Mouse (Mus musculus) forebrain, embryonic 10.5 days (tissue): ENCODE measurements around the gene Itsn2. TPM values are rescaled to one million over a fixed set of nuclear protein-coding genes. Genes with fewer than 3 reads are reported as not detected.
"Not testable (repeated sequence)": the region's sequence is repeated elsewhere in the genome, so short reads cannot be mapped to it uniquely, and the experiment has no call there.

ENCODE experiments used
- DNase-seq: peaks from one replicate; pipeline ENCODE4 v3.0.0-alpha.2; 2017; ENCODE audit warnings: low spot score; ENCODE audit errors: extremely low spot score
- H3K27ac ChIP-seq: fragments of 300-500 bp; sonication (generic); 2 replicates; pipeline ENCODE4 v1.5.1; 2016; ENCODE audit warnings: mild to moderate bottlenecking
- H3K27me3 ChIP-seq: fragments of 300-500 bp; sonication (generic); 2 replicates; pipeline ENCODE4 v1.6.1; 2016; ENCODE audit warnings: mild to moderate bottlenecking; ENCODE audit not compliant: poor library complexity, severe bottlenecking
- H3K36me3 ChIP-seq: fragments of 300-500 bp; sonication (generic); replicated peaks from 2 replicates; pipeline ENCODE4 v1.6.1; 2016; ENCODE audit warnings: mild to moderate bottlenecking, moderate library complexity
- H3K4me1 ChIP-seq: fragments of 300-500 bp; sonication (generic); 2 replicates; pipeline ENCODE4 v1.6.1; 2016
- H3K4me3 ChIP-seq: fragments of 300-500 bp; sonication (generic); 2 replicates; pipeline ENCODE4 v1.5.1; 2016; ENCODE audit warnings: mild to moderate bottlenecking, moderate library complexity
- H3K9me3 ChIP-seq: fragments of 300-500 bp; sonication (generic); 2 replicates; pipeline ENCODE4 v1.6.1; 2016; ENCODE audit warnings: mild to moderate bottlenecking, moderate library complexity
- WGBS: fragments of 180-500 bp; shearing (Covaris S2); methylation state at CpG from one replicate; pipeline ENCODE4 v1.1.7; 2016; 5-methylcytosine and 5-hydroxymethylcytosine counted together
- polyA plus RNA-seq: library from polyadenylated mRNA; unstranded; fragments of >200 nt; fragmentation: Nextera tagmentation; extraction: Ambion mirVana; gene quantifications from 2 replicates; pipeline ENCODE4 v1.2.1, GENCODE M21; 2016

Itsn2 gene
- 13.8 and 14.5 TPM in 2 replicates for polyA plus RNA-seq

DNA sequence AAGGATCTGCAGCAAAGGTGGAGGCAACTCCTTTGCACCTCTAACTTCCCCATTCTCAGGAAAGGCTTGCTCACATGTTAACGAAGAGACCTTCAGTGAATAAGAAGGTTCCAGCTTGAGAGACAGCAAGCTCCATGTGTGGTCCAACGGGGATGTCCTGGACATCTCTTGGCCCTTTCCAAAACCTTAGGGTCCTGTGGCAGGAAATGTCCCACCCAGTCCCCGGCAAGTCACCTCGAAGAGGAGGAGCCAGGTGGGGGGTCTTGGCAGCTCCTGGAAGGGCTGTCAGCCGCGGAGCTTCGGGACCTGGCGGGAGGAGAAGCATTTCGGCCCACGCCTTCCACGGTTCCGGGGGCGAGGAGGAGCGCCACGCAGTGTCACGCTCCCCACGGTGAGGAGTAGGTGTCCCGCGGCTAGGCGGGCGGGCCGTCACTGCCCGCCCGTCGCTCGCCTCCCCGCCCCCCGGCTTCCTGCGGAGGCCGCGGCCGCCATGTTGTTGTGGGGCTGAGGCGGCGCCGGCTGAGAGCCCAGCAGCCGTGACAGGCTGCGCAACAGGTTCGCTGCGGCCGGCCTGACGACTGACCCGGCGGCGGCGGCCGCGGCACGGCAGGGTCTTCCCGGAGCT lies at the start of gene Itsn2, which contains the start of gene Gm3625:
Gene Itsn2 (plus strand): TSS at position 98 of the 625 bp plus-strand sequence.
Gene Gm3625 (minus strand): TSS at position 387 of the 625 bp plus-strand sequence.
- H3K27me3 ChIP-seq, result peaks cover 30% of the 10 kb centered on the region
- peak; percentile 67 for DNase-seq
- H3K9me3 ChIP-seq, result no peaks in the 10 kb centered on the region
- no peaks in the 10 kb centered on the region for H3K36me3 ChIP-seq
- peaks cover 15% of the 10 kb centered on the region for H3K4me1 ChIP-seq
- H3K27ac ChIP-seq, result peak within 1 kb of the TSS; percentile 90
- H3K4me3 ChIP-seq, result peak within 1 kb of the TSS; percentile 84
- under 1% methylated on average over 49 of the region's 49 CpGs for WGBS

DNA sequence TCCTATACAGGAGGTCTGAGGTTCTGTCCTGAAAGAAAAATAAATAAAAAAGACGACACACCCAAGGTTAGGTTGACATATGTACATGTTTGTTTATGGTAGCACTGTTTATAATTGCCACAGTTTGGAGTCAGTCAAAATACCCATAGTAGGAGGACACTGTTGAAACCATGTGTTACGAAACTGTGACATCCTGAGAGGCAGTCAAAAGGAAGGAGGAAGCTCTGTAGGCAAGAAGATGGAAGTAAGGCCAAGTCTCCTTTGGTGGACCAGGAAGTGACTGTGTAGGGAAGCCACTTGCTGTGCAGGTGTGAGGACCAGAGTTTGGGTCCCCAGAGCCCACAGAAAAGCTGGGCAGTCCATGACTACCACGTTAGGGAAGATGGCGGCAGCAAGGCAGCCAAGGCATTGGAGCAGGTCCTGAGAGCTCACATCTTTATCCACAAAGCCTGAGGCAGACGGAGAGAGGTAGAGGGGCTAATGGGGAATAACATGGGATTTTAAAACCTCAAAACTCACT lies 48.0 kb upstream of the Itsn2 start:
- H3K9me3 ChIP-seq, result no peaks in the 10 kb centered on the region
- H3K36me3 ChIP-seq, result no peaks in the 10 kb centered on the region
- peaks cover 7% of the 10 kb centered on the region; the same call in 1 of the 2 replicates for H3K4me1 ChIP-seq
- no peak overlapping the region for H3K4me3 ChIP-seq
- WGBS, result 91% methylated on average over 5 of the region's 5 CpGs
- no peak for DNase-seq
- no peak overlapping the region for H3K27ac ChIP-seq
- no peaks in the 10 kb centered on the region for H3K27me3 ChIP-seq

DNA sequence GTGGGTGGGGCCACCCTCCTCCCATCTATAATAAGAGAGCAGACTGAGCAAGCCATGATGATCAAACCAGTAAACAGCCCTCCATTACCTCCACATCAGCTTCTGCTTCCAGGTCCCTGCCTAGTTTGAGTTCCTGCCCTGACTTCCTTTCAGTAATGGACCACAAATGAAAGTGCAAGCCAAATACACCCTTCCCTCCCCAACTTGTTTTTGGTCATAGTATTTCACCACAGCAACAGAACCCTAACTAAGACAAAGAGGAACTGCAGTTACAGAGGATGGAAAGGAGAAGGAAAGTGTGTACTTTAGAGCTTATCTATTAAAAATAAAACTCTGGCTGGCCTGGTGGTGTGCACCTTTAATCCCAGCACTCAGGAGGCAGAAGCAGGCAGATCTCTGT lies 47.0 kb upstream of the Itsn2 start:
- H3K9me3 ChIP-seq, result no peaks in the 10 kb centered on the region
- H3K4me1 ChIP-seq, result peaks cover 7% of the 10 kb centered on the region; the same call in 1 of the 2 replicates
- no peak overlapping the region for H3K4me3 ChIP-seq
- no peaks in the 10 kb centered on the region for H3K27me3 ChIP-seq
- H3K36me3 ChIP-seq, result no peaks in the 10 kb centered on the region
- no peak overlapping the region for H3K27ac ChIP-seq
- DNase-seq, result no peak

DNA sequence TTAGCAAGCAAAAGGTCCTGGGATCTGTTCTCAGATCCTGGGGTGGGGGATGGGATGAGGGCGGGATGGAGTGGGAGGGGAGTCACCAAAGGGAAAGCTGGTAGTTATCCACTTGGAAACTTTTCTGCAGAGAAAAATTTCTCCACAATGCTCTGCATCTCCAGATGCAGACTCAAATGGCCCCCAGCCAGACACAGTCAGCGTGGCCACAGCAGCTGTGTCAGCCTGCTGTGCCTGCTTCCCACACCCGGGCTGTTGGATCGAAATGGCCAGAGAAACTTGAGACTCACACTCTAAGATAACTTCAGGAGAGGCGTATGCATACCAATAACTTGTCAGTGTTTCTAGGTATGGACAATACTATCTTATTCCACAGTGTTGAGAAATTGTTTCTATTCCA lies 45.9 kb upstream of the Itsn2 start:
- Histone ChIP-seq H3K27me3 (no peaks in the 10 kb centered on the region), H3K36me3 (no peaks in the 10 kb centered on the region), H3K4me3 (no peak overlapping the region), H3K9me3 (no peaks in the 10 kb centered on the region), H3K27ac (no peak overlapping the region), H3K4me1 (peaks cover 7% of the 10 kb centered on the region; the same call in 1 of the 2 replicates)
- 84% methylated on average over 5 of the region's 5 CpGs for WGBS
- DNase-seq, result no peak

DNA sequence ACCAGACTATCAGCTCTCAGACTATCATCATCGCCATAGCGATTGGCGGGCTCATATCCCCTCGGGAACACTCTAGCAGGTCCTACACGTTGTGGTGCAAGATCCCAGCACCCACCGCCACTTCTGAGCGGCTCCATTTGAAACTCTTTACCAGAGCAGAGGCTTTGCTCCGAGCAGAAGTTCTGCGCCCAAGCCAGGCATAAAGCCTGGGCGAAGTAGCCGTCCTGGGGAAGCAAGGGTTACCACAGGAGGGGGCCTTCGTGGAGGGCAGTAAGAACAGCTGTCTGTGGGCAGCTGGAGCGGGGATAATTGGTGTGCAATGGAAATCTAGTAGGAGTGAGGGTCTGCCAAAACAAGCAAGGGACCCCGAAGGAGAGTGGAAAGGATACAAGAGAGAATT lies 44.9 kb upstream of the Itsn2 start:
- Histone ChIP-seq H3K4me3 (no peak overlapping the region), H3K4me1 (peaks cover 7% of the 10 kb centered on the region; the same call in 1 of the 2 replicates), H3K27me3 (no peaks in the 10 kb centered on the region), H3K36me3 (no peaks in the 10 kb centered on the region), H3K9me3 (no peaks in the 10 kb centered on the region), H3K27ac (no peak overlapping the region)
- DNase-seq, result no peak
- 77% methylated on average over 14 of the region's 14 CpGs for WGBS

DNA sequence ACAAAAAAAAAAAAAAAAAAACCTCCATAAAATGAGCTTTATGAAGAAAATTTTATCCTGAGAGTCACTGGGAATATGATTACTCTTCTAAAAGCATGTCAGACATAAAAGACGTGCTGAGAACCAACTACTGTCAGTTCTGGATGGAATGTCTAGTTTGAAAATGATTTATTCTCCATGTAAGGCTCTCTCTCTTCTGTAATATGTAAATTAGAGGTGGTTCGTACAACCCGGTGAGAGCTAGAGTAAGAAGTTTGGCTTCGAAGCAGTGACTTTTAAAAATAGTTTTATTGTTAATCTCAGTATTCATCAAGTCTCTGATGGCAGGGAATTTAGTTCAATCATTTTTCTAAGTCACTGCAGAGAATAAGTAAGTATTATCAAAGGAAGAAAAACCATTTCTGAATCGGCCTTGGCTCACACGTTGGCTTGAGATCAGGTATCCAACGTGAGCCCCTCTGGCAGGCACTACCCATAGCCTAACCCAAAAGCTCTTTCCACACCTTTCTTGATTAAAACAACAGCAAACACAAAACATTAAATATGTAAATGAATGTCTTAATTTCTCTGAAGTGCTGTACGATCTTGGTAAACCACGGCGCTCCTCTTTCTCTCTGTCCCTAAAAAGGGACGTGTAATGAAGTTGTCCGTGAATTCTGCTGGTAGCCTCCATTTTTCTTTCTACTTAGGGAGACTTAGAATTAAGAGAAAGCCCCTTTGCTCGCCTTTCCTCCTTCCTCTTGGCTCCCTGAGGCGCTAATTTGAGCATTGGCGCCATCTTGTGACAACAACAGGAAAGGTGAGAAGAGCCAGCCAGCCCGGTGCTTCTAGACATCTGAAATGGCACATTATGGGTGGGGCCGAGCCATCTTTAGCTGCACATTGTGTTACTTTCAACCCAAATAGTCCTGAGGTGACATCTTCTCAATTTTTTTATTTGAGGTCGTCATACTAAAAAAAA lies 44.1 kb upstream of the Itsn2 start:
- H3K27ac ChIP-seq, result no peak overlapping the region
- H3K27me3 ChIP-seq, result no peaks in the 10 kb centered on the region
- H3K4me1 ChIP-seq, result peaks cover 7% of the 10 kb centered on the region; the same call in 1 of the 2 replicates
- WGBS, result 29% methylated on average over 18 of the region's 18 CpGs
- H3K9me3 ChIP-seq, result no peaks in the 10 kb centered on the region
- peak overlapping the region; percentile 35 for H3K4me3 ChIP-seq
- peak; percentile 68 for DNase-seq
- no peaks in the 10 kb centered on the region for H3K36me3 ChIP-seq

DNA sequence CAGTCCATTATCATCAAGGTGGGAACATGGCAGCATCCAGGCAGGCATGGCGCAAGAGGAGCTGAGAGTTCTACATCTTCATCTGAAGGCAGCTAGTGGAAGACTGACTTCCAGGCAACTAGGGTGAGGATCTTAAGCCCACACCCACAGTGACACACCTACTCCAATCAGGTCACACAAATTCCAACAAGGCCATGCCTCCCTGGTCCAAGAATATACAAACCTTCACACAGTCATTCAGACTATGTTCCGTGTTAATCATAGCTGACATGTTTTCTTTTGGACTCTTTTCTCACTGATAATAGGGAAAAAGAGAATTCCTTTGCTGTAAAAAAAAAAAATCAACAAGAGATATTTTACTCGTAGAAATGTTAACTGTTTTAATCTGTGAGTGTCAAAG lies 38.7 kb upstream of the Itsn2 start:
- not testable (repeated sequence) for H3K4me1 ChIP-seq, H3K27ac ChIP-seq, H3K9me3 ChIP-seq, H3K4me3 ChIP-seq, DNase-seq, H3K27me3 ChIP-seq, H3K36me3 ChIP-seq
- WGBS, result 91% methylated on average over 3 of the region's 3 CpGs

DNA sequence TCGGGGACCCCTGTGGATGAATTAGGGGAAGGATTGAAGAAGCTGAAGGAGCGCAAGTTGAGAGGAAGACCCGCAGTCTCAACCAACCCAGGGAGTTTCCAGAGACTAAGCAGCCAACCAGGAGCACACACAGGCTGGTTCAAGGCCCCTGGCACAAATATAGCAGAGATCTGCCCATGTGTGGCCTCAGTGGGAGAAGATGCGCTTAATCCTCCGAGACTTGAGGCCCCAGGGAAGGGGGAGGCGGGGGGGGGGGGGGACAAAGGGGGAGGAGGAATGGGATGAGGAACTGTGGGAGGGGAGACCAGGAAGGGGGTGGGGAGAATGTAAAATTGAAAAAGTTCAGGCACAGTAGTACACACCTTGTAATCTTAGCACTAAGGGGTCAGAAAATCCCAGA lies 37.0 kb upstream of the Itsn2 start:
- WGBS, result 82% methylated on average over 5 of the region's 6 CpGs
- Histone ChIP-seq H3K4me3 (no peak overlapping the region), H3K27ac (no peak overlapping the region), H3K36me3 (no peaks in the 10 kb centered on the region), H3K9me3 (no peaks in the 10 kb centered on the region), H3K4me1 (no peaks in the 10 kb centered on the region), H3K27me3 (no peaks in the 10 kb centered on the region)
- DNase-seq, result no peak

DNA sequence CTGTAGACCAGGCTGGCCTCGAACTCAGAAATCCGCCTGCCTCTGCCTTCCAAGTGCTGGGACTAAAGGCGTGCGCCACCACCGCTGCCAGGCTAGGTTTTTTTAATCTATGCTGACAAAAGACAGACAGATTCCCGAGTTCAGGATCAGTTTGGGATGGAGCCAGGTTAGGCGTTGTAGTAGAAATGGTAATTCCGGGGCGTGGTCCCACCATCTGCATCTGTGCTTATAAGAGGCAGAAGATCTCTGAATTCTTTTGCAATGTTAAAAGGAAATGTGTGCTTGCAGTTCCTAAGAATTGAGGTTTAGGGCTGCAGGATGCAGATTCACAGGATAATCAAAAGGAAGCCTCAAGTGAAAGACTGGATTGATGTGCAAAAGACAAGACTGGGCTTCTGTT lies 35.5 kb upstream of the Itsn2 start:
- no peaks in the 10 kb centered on the region for H3K27me3 ChIP-seq
- no peak overlapping the region for H3K27ac ChIP-seq
- WGBS, result 90% methylated on average over 9 of the region's 9 CpGs
- H3K4me3 ChIP-seq, result no peak overlapping the region
- DNase-seq, result no peak
- no peaks in the 10 kb centered on the region; the same call in 1 of the 2 replicates for H3K9me3 ChIP-seq
- H3K36me3 ChIP-seq, result no peaks in the 10 kb centered on the region
- no peaks in the 10 kb centered on the region for H3K4me1 ChIP-seq

DNA sequence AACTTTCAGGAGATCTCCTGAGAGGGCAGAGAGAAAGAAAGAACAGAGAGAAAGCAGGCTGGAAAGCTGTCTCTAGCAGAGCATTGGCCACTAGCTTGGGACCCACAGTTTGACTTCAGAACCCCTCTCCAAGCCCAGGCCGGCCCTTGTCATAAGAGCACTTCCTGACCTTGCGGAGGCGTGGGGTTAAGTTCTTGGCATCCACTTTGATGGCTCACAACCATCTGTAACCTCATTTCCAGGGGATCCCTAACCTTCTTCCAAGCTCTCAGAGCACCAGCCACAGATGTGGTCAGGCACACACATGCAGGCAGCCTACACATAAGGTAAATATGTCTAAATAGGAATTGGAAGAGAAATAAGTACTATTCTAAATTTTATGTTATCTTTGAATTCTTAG lies 35.0 kb upstream of the Itsn2 start:
- Histone ChIP-seq H3K4me1 (no peaks in the 10 kb centered on the region), H3K9me3 (peaks cover 3% of the 10 kb centered on the region; the same call in 1 of the 2 replicates), H3K36me3 (no peaks in the 10 kb centered on the region), H3K27ac (no peak overlapping the region), H3K27me3 (no peaks in the 10 kb centered on the region), H3K4me3 (no peak overlapping the region)
- DNase-seq, result no peak
- WGBS, result 86% methylated on average over 3 of the region's 3 CpGs

DNA sequence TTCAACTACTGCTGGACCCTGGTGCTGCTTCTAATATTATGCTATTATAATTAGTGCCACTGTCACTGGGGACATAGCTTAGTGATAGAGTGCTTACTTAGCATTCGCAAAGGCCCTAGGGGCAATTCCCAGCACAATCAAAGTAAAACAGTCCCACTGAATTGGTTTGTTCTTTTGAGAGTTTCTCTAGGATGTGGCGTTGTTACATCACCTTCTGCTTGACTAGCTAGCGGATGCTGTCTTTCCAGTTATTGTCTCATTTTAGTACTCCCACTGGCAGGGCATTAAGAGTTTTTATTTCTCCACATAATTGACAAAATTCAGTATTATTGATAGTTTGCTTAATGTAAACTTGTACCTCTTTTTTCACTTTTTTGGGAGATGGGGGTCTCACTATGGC lies 34.4 kb upstream of the Itsn2 start:
- 85% methylated on average over 3 of the region's 3 CpGs for WGBS
- no peaks in the 10 kb centered on the region for H3K36me3 ChIP-seq
- H3K4me1 ChIP-seq, result no peaks in the 10 kb centered on the region
- peaks cover 3% of the 10 kb centered on the region; the same call in 1 of the 2 replicates for H3K9me3 ChIP-seq
- no peaks in the 10 kb centered on the region for H3K27me3 ChIP-seq
- no peak for DNase-seq
- H3K4me3 ChIP-seq, result no peak overlapping the region
- no peak overlapping the region for H3K27ac ChIP-seq

DNA sequence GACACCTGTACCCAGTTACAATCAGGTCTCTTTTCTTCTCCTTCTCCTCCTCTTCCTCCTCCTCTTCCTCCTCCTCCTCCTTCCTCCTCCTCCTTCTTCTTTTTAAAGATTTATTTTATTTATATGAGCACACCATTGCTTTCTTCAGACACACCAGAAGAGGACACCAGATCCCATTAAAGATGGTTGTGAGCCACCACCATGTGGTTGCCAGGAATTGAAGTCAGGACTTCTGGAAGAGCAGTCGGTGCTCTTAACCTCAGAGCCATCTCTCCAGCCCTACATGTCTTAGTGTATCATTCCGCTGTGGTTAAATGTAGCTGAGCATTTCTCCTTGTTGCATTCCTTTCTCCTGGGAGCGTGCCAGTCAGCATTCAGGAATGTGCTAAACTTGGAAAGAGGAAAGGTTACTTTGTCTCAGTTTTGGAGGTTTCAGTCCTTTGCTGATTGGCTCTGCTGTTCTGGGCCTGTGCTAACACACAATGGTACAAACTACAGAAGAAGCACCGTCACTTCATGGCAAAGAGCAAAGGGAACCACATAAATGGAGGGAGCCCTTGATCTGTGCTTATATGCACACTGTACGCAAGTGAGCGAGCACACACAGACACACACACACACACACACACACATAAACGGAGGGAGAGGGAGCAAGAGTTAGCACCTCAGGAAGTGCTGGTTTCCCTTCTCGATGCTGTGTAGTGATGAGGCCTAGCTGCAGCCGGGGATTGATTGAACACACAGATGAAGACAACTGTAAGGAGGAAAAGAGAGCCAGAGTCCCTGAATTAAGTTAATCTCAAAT lies 33.8 kb upstream of the Itsn2 start:
- no peaks in the 10 kb centered on the region for H3K27me3 ChIP-seq
- H3K27ac ChIP-seq, result no peak overlapping the region
- 87% methylated on average over 9 of the region's 9 CpGs for WGBS
- peaks cover 3% of the 10 kb centered on the region; the same call in 1 of the 2 replicates for H3K9me3 ChIP-seq
- no peaks in the 10 kb centered on the region for H3K36me3 ChIP-seq
- no peaks in the 10 kb centered on the region for H3K4me1 ChIP-seq
- DNase-seq, result no peak
- no peak overlapping the region for H3K4me3 ChIP-seq
